Mouse (Mus musculus): ENCODE data around the gene Opn1sw.

GRCm38 (mm10) chr6:29365277-29365676 lies 23.0 kb downstream of the Opn1sw start:
- TF ChIP-seq EP300 (IDR thresholded peaks at IDR 0.05; ENCODE audit: insufficient read depth, low read depth, low read length) (no peak), CTCF (IDR thresholded peaks at IDR 0.05; ENCODE audit: low read depth, low read length) (no peak)
